Mouse (Mus musculus) cerebellum, adult 18-20 months (tissue): ENCODE measurements around the gene Neurl2.
"Not testable (repeated sequence)": the region's sequence is repeated elsewhere in the genome, so short reads cannot be mapped to it uniquely, and the experiment has no call there.

ENCODE experiments used
- DNase-seq, 2 experiments: peaks; one replicate each; pipeline ENCODE4 v3.0.0; 2021

Neurl2 gene

GRCm38 (mm10) chr2:164833314-164833959 lies at the start of gene Neurl2:
Neurl2 (minus strand) TSS chr2:164833456.
- DNase-seq, result peak; percentile 89 to 91

GRCm38 (mm10) chr2:164882619-164883018 lies 49.4 kb upstream of the Neurl2 start:
- peak in 1 of 2 experiments; percentile 11 for DNase-seq

DNA sequence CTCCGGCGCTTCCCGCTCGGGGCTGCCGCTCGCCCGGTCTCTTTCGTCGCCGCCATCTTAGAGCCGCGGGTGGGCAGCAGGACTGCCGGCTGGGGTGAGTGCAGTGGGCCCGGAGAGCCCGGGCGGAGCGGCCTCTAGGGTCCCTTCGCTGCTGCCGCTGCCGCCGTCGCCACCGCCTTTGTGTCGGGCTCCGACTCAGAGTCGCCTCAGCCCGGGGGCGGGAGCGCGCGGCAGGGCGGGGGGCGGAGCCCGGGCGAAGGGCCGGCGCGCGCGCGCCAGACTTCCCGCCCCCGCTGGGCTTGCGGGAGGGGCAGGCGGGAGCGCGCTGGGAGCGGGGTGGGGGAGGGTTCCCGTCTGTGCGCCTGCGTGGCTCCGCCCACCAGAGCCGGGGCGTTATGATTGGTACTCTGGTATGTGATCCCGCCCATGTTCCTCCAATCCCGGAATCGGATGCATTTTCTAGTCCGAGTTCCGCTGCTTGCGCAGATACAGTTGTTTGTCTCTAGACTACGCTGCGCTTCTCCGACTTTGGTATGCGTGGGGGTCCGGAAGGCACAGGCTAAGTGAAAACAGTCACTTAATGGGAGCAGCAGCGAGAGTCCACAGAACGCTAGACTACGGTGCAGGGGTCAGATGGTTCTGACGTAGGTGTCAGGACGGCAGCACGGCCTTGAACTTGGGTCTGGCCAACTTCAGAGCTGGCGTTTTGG lies 46.5 kb upstream of the Neurl2 start:
- peak; percentile 90 to 95 for DNase-seq

DNA sequence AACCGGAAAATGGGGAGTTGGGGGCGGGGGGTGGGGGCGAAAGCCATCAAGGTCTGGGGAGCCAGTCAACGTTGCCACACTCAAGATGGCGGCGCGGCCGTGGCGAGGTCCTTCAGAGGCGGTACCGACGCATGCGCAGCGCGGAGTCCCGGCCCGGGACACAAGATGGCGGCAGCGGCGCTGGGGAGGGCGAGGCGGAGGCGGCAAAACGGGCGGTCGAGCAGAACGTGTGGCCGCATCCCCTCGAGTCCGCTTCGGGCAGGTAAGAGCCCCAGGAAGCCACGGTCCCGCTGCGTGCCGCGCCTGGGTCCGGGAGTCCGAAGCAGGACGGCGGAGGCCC lies 45.9 kb upstream of the Neurl2 start, which contains the start of gene Pcif1:
Pcif1 (plus strand) TSS at position 77 of the 340 bp plus-strand sequence.
- DNase-seq, result peak; percentile 89 to 96

GRCm38 (mm10) chr2:164878509-164879227 lies 45.4 kb upstream of the Neurl2 start:
- DNase-seq, result peak; percentile 67 to 78

GRCm38 (mm10) chr2:164877376-164878215 lies 44.3 kb upstream of the Neurl2 start:
- DNase-seq, result not testable (repeated sequence)

GRCm38 (mm10) chr2:164875648-164876047 lies 42.4 kb upstream of the Neurl2 start:
- not testable (repeated sequence) for DNase-seq

GRCm38 (mm10) chr2:164874239-164874769 lies 41.0 kb upstream of the Neurl2 start:
- DNase-seq, result no peak

GRCm38 (mm10) chr2:164873621-164874020 lies 40.4 kb upstream of the Neurl2 start:
- no peak for DNase-seq

GRCm38 (mm10) chr2:164871602-164872303 lies 38.5 kb upstream of the Neurl2 start:
- no peak for DNase-seq

- DNase-seq, result no peak
Measured at GRCm38 (mm10) chr2:164868491-164868890, 35.2 kb upstream of the Neurl2 start.

GRCm38 (mm10) chr2:164867566-164867965 lies 34.3 kb upstream of the Neurl2 start:
- DNase-seq, result no peak

GRCm38 (mm10) chr2:164866741-164867551 lies 33.7 kb upstream of the Neurl2 start:
- no peak for DNase-seq

DNA sequence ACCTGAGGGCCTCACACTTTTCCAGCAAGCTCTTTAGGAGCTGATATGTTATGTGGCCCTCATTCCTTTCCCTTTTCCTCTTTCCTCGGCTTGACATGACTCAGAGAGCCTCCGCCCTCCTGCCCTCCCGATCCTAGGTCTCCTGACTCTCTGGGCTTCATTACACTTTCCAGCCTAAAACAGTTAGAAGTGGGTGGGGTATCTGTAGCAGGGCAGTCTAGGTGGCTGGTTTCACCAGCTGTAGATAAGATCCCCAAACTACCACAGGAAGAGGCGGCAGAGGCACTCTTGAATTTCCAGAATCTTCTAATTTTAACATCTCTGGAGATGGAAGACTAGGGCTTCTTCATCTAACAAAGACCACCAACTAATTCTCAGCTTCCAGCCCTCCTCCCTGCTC lies 31.3 kb upstream of the Neurl2 start:
- no peak for DNase-seq

- DNase-seq, result not testable (repeated sequence)
Measured at GRCm38 (mm10) chr2:164863411-164863810, 30.2 kb upstream of the Neurl2 start.

DNA sequence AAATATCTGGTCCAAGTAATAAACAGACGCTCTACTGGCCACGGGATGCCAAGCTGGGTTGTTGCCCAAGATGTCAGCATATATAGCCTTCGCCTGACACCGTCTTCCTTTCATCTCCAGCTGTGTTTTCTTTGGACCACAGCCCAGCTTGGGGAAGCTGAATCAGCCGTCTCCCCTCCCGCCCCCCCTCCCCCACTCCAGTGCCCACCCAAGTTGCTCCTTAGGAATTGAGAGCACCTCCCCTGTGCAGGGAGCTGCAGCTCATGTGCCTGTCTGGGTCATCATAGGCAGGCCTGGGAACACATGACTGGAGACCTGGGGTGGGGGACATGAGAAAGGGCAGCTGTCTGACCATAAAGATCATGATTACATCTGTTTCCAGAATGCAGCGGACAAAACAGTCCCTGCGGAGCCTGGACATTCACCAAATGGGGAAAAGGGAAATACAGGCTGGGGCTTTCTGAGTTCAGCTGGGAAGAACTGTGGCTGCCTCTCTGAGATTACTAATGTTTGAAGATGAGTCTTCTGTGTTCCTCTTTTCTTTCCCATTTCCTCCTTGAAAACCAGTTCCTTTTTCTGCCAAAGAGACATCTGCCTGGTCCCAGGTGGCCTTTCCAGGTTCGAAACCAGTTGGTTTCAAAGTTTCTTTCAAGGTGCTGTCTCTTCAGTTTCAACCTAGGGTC lies 29.1 kb upstream of the Neurl2 start:
- DNase-seq, result no peak

GRCm38 (mm10) chr2:164861094-164861493 lies 27.8 kb upstream of the Neurl2 start:
- DNase-seq, result no peak

- DNase-seq, result no peak
Measured at GRCm38 (mm10) chr2:164859640-164860432, 26.6 kb upstream of the Neurl2 start.

DNA sequence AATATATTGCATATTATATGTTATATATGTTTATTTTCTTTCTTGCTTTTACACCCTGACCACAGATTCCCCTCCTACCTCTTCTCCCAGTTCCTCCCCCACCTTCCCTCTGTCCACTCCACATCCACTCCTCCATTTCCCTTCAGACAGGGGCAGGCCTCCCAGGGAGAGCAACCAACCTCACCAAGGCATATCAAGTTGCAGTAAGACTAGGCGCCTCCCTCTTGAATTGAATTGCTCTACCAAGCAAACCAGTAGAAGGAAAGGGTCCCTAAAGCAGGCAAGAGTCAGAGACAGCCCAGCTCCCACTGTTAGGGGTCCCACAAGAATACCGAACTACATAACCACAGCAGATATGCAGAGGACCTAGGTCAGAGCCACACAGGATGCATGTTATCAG lies 25.9 kb upstream of the Neurl2 start:
- DNase-seq, result no peak
